Mouse (Mus musculus) heart, adult 2 months (tissue): ENCODE data around the gene Gm20403.
"Not testable (repeated sequence)": the region's sequence is repeated elsewhere in the genome, so short reads cannot be mapped to it uniquely, and the experiment has no call there.

Experiments used
- CTCF ChIP-seq: fragments of 200-600 bp; IDR thresholded peaks from 2 replicates; pipeline ENCODE4 v1.8.1; 2022; ENCODE audit warnings: antibody characterized with exemption, mild to moderate bottlenecking, moderate library complexity
- POLR2A ChIP-seq: fragments of 200-500 bp; IDR thresholded peaks from 2 replicates; pipeline ENCODE4 v1.6.1; 2011; ENCODE audit warnings: mild to moderate bottlenecking, low read depth, low read length, control low read depth; ENCODE audit not compliant: insufficient read depth

- not testable (repeated sequence) for TF ChIP-seq CTCF, POLR2A
Observed at GRCm38 (mm10) chr12:55002532-55002931, 16.2 kb upstream of the Gm20403 start.
